Mouse (Mus musculus) lung, postnatal 0 days (tissue): Measurements from ENCODE around the gene Serping1.

Experiments
- CTCF ChIP-seq: IDR thresholded peaks from 2 replicates; pipeline ENCODE4 v1.5.1; 2016; ENCODE audit warnings: antibody characterized with exemption, mild to moderate bottlenecking
- EP300 ChIP-seq: IDR thresholded peaks from 2 replicates; pipeline ENCODE4 v1.6.1; 2016; ENCODE audit warnings: antibody characterized with exemption, mild to moderate bottlenecking, control low read depth

DNA sequence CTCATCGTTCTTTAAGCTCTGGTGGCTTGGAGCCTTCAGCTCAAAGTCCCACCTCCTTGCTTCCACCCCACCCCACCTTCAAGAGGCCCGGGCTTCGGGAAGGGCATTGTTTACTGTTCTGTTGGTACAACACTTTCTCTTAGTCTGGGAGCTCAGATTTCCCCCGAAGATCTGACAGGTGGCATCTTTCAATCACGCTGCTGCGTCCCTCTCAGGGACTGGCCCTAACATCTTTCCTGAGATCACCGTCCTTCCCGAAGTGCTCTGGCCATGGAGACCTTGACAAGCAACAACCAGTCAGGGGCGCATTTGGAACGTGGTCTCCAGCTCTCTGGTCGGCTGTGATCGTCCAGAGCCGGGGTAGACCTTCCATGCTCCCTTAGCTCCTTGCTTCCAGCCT lies 47.3 kb upstream of the Serping1 start, which contains the start of gene Smtnl1:
- TF ChIP-seq CTCF: no peak
- no peak for TF ChIP-seq EP300
